Mouse (Mus musculus): ENCODE measurements at regions not wholly inside any gene's neighbourhood (a gene's known extent, or its start where the extent isn't known, plus 50 kb on each side); places are given as distances from the start of the nearest gene placed in this dataset.
A peak's percentile ranks its signal among the peaks of the same experiment; 100 is the strongest.

DNA sequence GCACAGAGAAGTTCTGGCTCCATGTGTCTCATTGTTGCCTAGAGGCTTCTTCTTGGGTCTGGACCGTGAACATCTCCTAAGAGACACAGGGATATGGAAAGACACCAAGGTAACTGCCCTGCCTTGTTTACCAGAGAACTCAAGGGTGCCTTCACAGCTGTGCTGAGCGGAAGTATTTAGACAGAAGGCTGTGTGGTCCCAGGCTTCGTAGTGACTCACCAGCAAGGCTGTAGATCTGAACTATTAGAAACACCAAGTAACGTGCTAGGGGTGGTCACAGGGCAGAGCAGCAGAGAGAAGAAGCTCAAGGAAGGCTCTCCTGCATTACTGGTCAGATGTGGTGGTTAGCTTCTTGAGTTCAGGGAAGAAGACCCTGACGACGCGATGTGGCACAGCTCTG lies 51.6 kb upstream of the Lpp start:
- no peak for DNase-seq (ENCODE audit: low spot score in 2 of 2)

DNA sequence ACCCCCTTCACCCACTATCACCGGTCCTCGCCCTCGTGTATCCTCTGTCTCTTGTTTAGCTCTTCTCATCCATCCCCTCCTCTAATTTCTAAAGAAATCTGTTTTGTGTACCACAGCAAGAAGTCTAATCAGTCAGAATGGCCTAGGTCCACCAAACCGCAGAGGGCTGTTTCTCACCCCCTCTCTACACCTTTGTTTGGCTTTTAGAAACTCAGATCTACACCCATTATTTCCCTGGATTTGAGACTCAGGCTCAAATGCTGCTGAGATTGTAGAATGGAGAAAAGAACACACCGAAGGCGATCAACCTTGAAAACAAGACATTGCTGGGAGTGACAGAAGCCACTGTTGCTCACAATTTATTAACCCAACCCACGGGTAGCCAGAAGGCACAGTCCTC lies 52.7 kb upstream of the Lpp start:
- DNase-seq (ENCODE audit: low spot score in 2 of 2), result no peak

GRCm38 (mm10) chr16:24339320-24340265 lies 53.7 kb upstream of the Lpp start:
- peak in 1 of 2 experiments; percentile 9 for DNase-seq (ENCODE audit: low spot score in 2 of 2)

DNA sequence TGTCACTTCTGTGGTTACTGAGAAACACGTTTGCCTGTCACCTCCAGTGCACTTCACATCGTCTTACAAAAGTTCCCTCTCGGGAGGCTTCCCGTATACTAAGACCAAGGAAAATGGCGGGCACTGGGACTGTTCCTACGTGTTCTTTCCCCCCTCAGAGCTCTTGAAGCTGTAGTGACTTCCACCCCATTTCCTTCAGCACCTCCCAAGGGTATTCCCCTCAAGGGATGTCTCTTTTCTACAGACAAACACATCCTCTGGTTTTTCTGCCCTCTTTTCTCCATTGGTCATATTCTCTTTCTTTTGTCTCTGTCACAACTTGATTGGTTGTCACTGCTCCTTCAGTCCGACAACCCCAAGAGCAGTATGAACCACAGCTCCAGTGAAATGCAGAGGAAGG lies 54.9 kb upstream of the Lpp start:
- no peak for DNase-seq (ENCODE audit: low spot score in 2 of 2)

DNA sequence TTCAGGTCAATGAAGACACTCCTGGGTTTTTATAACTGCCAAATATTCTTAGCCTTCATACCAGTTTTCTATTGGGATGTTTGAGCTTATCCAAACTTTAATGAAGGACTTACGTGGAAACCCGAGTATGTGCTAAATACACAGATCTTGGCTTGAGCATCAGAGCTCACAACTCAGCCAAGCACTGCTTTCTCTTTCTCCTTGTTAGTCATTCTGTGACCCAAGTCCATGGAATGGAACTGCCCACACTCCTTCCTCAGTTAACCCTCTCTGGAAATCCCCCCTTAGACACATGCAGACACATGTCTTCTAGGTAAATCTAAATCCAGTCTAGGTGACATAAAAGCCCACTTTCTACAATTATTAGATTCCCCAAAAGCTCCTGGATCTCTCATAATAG lies 58.9 kb upstream of the Lpp start:
- DNase-seq (ENCODE audit: low spot score in 2 of 2), result no peak

- DNase-seq (ENCODE audit: low spot score in 2 of 2), result no peak
These were observed 61.8 kb upstream of the Lpp start for GRCm38 (mm10) chr16:24331446-24332020.

DNA sequence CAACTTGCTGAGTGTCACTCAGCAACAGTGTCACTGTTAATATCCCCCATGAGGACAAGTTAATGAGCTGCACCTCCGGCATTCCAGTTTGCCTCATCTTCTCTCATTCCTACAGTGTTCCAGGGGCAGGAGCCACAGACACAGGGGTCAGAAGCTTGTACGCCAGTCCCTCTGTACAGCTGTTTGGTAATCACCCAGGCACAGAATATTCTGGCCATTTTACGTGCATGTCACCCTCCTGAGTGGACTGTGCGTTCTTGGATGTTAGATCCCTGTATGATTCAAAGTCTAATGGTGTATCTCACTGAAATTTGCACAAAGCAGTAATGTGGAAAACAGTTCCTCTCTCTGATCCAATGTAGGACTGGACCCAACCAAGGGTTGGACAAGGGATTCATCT lies 66.7 kb upstream of the Lpp start:
- DNase-seq (ENCODE audit: low spot score in 2 of 2), result no peak

GRCm38 (mm10) chr16:24326046-24326445 lies 67.3 kb upstream of the Lpp start:
- DNase-seq (ENCODE audit: low spot score in 2 of 2), result peak in 1 of 2 experiments; percentile 60

DNA sequence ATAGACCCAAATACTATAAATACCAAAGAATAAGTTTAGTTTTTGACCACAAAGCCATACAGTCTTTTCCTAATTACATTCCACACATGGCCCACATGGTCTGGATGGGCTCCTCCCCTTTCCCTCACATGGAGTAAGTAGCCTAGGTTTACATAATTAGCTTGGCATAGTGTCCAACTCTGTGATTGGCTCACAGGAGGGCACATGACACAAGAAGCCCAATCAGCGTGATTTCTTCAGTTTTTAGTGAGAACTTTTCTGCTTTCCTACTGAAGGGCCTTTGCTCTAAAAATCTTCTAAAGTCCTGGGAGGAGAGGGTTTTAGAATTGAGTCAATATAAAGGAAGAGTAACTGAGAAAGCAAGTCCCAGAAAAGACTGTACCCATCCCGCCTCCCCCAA lies 68.4 kb upstream of the Lpp start:
- DNase-seq (ENCODE audit: low spot score in 2 of 2), result no peak

GRCm38 (mm10) chr16:24318723-24319437 lies 74.4 kb upstream of the Lpp start:
- DNase-seq (ENCODE audit: low spot score in 2 of 2), result no peak

- DNase-seq (ENCODE audit: low spot score in 2 of 2), result no peak
These were observed 79.6 kb upstream of the Lpp start for GRCm38 (mm10) chr16:24313544-24314326.

DNA sequence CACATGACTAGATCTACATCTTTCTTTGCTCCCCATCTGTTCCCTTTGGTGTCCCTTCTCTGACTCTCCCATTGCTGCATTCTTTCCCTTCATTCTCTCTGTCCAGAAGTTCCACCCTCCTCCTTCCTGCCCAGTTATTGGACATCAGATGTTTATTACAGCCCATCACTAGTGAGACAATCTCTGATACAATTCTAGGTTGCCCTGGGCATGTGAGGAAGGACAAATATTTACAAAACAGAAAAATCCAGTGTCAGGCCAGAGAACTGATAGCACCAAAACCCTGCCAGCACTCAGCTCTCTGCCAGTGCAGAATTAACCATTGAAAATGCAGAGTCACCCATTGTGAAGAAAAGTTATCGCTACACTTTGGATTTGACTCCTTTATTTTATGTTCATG lies 87.9 kb upstream of the Lpp start:
- no peak for DNase-seq (ENCODE audit: low spot score in 2 of 2)

DNA sequence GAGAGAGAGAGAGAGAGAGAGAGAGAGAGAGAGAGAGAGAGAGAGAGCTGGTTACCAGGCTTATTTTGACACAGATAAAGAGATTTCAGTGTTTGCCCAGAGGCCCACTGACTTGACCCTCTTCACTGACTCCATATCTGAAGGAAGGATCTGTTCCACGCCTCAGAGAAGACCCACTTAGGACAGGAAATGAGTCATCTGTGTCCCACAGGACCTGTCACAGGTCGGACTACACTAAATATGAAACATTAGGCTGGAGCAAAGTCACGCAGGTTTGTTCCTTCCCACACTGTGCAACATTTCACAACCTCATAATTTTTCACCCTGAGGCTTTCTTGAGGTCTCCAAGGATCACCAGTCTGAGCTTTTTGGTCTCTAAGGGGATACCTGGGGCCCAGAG lies 96.5 kb upstream of the Lpp start:
- no peak for DNase-seq (ENCODE audit: low spot score in 2 of 2)

GRCm38 (mm10) chr16:24295626-24296440 lies 97.5 kb upstream of the Lpp start:
- DNase-seq (ENCODE audit: low spot score in 2 of 2), result no peak

- DNase-seq (ENCODE audit: low spot score in 2 of 2), result no peak
These were observed 109.1 kb upstream of the Lpp start for GRCm38 (mm10) chr16:24284215-24284614.

- DNase-seq (ENCODE audit: low spot score in 2 of 2), result peak; percentile 51 to 95
These were observed 111.1 kb upstream of the Lpp start for GRCm38 (mm10) chr16:24282194-24282683.

DNA sequence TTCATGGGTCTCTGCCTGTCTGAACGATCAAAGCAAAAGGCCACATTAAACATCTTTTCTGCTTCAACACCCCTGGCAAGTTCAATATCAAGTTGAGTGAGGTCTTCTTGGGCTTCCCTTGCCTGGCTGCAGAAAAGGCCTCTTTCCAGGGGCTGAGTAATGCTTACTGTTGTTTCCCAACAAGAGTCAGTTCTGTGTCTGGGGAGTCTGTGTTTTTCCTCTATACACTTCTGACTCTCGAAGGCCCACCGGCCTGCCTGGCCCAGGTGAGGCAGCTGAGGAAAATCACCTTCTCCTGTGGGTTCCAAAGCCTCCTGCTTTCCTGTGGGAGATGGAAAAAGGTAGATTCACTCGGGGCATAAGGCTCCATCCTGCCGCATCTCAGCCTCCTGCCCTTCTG lies 111.7 kb upstream of the Lpp start:
- DNase-seq (ENCODE audit: low spot score in 2 of 2), result no peak

DNA sequence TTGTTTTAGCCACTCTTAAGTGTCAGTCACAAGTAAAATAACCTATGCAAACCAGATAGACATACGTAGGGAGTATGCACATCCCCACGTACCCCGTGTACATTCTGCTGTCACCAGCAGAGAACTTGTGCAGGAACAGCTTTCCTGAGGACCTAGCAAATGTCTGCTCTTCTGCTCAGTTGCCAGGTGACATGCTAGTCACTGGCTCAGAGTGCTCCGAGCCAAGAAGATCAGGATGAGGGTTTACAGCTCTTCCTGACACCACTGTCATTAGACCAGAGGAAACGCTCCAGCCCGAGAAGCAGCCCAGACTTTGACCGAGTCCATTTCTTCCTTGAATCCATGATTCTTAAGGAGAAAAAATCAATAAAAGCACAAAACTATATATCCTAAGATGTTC lies 115.5 kb upstream of the Lpp start:
- no peak for DNase-seq (ENCODE audit: low spot score in 2 of 2)

DNA sequence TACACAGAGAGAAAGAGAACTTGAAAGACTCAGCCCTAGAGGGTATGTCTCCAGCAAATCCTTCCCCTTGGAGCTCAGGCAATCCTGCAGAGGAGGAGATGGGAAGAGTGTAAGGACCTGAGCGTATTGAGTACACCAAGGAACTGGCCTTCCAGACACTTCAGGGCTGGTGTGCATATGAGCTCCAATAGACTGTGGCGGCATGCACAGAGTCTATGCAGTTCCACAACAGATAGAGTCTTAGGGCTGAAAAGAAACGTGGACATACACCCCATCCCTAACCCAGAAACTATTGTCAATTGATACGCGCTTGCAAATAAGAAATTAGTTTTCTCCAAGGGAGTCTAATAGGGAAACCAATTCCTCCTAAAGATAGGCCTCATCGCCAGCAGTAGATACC lies 130.6 kb upstream of the Lpp start:
- no peak for DNase-seq (ENCODE audit: low spot score in 2 of 2)

DNA sequence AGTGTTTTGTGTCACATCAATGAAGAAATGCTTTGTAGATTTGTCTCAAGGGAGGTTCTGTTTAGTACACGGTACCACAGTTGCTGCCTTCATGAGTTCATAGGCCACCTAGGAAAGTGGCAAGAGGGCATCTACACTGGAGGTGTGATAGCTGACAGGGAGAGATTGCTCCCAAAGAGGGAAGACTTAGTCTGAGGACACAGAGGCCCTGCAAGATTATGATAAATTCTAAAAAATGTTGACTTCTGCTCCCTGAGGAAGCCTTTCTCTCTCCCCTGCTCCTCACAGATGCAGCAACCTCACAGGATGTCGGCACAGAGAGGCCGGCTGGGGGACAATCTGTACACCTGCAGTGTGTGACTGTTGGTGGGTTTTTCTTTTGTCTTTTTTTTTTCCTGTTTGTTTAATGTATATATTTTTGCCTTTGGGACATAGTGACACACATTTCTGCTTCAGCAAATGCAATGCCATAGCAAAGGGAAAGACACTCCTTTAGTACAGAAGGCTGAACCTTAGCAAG lies 133.5 kb upstream of the Lpp start:
- no peak for DNase-seq (ENCODE audit: low spot score in 2 of 2)
